ENCODE assay signal across 23 mouse cellular contexts in the genomic region with DNA sequence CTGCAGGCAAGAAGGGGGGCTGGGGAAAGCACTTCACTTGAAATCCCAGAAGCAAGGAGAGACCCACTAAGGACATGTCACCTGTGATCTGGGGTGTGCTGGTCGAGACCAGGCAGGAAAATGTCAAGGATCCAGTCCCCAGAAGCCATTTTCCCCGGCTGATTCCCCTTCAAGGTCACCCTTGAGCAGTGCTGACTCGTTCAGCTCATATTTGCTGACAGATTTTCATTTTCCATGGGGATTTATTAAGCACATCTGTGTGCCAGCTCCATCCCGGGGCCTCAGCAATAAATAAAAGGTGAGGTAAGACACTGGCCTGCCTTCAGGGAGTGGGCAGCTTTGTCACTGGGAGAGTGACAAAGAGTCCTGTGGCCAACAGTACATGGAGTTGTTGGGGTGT.
DNase-seq lines count a peak whose midpoint lies in the region; ATAC-seq and TF ChIP-seq lines count a peak whose summit lies in the region.
"Had no signal": no experiment of that assay in that cellular context is flagged by ENCODE, and none has a peak within 500 bp of the region (broad histone marks: within the 10 kb centered on the region; RNA-seq: fewer than 3 reads in every experiment).

No protein-coding gene starts in this region.

- H3K4me3 ChIP-seq in heart, embryonic 15.5 days: no peak overlapping the region
- no peak overlapping the region for H3K4me3 ChIP-seq in heart, embryonic 11.5 days (ENCODE audit: low read depth, low read length)
- H3K4me3 ChIP-seq in ES-E14 (ENCODE audit: insufficient read depth in 1 of 2, low read depth in 1 of 2, low read length in 2 of 2, poor library complexity in 1 of 2, severe bottlenecking in 1 of 2): no peak overlapping the region
- H3K4me3 ChIP-seq: embryonic facial prominence, embryonic 12.5 days; forebrain, embryonic 13.5 days; left cerebral cortex, adult 2 months; limb, embryonic 15.5 days; midbrain, embryonic 12.5 days had no signal

- peaks cover 20% of the 10 kb centered on the region for H3K4me1 ChIP-seq in heart, embryonic 15.5 days (replicated peaks)
- H3K4me1 ChIP-seq in heart, embryonic 11.5 days (ENCODE audit: control insufficient read depth, insufficient read depth, low read length): 0 out of 2 replicates have a peak, but pooled peaks cover 7% of the 10 kb centered on the region
- H3K4me1 ChIP-seq in ES-E14 (ENCODE audit: control insufficient read depth in 2 of 2, insufficient read depth in 2 of 2, low read length in 2 of 2, poor library complexity in 1 of 2): no peaks in the 10 kb centered on the region
- H3K4me1 ChIP-seq: forebrain, embryonic 13.5 days; midbrain, embryonic 12.5 days had no signal

- 46% methylated on average over 4 of the region's 4 CpGs for WGBS in heart, embryonic 15.5 days
- WGBS in heart, embryonic 11.5 days (ENCODE audit: insufficient replicate concordance): 69% methylated on average over 4 of the region's 4 CpGs

- H3K9me3 ChIP-seq in heart, embryonic 15.5 days (replicated peaks): no peaks in the 10 kb centered on the region
- H3K9me3 ChIP-seq in heart, embryonic 11.5 days (replicated peaks; ENCODE audit: control insufficient read depth, low read length): no peaks in the 10 kb centered on the region
- no peaks in the 10 kb centered on the region for H3K9me3 ChIP-seq in ES-E14 (ENCODE audit: control insufficient read depth, insufficient read depth, low read depth, low read length)
- H3K9me3 ChIP-seq: embryonic facial prominence, embryonic 12.5 days; forebrain, embryonic 13.5 days; limb, embryonic 15.5 days; midbrain, embryonic 12.5 days had no signal

- no peaks in the 10 kb centered on the region for H3K36me3 ChIP-seq in heart, embryonic 15.5 days
- H3K36me3 ChIP-seq in heart, embryonic 11.5 days (ENCODE audit: control insufficient read depth, insufficient read depth, low read length): no peaks in the 10 kb centered on the region
- H3K36me3 ChIP-seq in ES-E14 (ENCODE audit: control insufficient read depth, insufficient read depth, low read length, poor library complexity, severe bottlenecking): no peaks in the 10 kb centered on the region
- H3K36me3 ChIP-seq: embryonic facial prominence, embryonic 12.5 days; limb, embryonic 15.5 days; midbrain, embryonic 12.5 days had no signal

- no peak for ATAC-seq in heart, embryonic 15.5 days (replicated peaks; ENCODE audit: insufficient number of reproducible peaks, insufficient read depth, low FRiP score, low read depth)
- no peak for ATAC-seq in heart, embryonic 11.5 days (replicated peaks; ENCODE audit: insufficient number of reproducible peaks, low FRiP score, low TSS enrichment)
- ATAC-seq: forebrain, embryonic 13.5 days had no signal

- no peak overlapping the region for H3K4me2 ChIP-seq in heart, embryonic 15.5 days
- no peak overlapping the region for H3K4me2 ChIP-seq in heart, embryonic 11.5 days
- H3K4me2 ChIP-seq: embryonic facial prominence, embryonic 12.5 days; forebrain, embryonic 13.5 days; hindbrain, embryonic 14.5 days; limb, embryonic 15.5 days; lung, embryonic 14.5 days; midbrain, embryonic 12.5 days had no signal

- H3K27me3 ChIP-seq in heart, embryonic 15.5 days: no peaks in the 10 kb centered on the region
- H3K27me3 ChIP-seq in heart, embryonic 11.5 days (ENCODE audit: control insufficient read depth, insufficient read depth, low read length): no peaks in the 10 kb centered on the region
- H3K27me3 ChIP-seq: embryonic facial prominence, embryonic 12.5 days; forebrain, embryonic 13.5 days; limb, embryonic 15.5 days; midbrain, embryonic 12.5 days had no signal

- in situ Hi-C loops in ES-E14 (cut with MboI; ENCODE audit: low sequenced_read_pairs in 2 of 2, unreplicated experiment in 2 of 2): no loop called here

- DNase-seq in adrenal gland, adult (ENCODE audit: inconsistent age in 2 of 2, low spot score in 1 of 2): peak; percentile 56 to 84
- no peak for DNase-seq in adrenal gland, postnatal 4 days (ENCODE audit: low spot score in 2 of 2)
- no peak for DNase-seq in ES-E14 (ENCODE audit: low read depth, low spot score)
- DNase-seq in adrenal gland, postnatal 25 days: peak; percentile 15
- no peak for DNase-seq in layer of hippocampus, postnatal 25 days (ENCODE audit: extremely low spot score in 1 of 2, low spot score in 1 of 2)
- DNase-seq: cerebellum, adult 9-11 months; gastrocnemius, postnatal 10 days; heart, adult 18-20 months; layer of hippocampus, adult 9-11 months; left cerebral cortex, postnatal 4 days; lung, embryonic 14.5 days; thymus, adult 18-20 months; thymus, postnatal 36 days had no signal

- H3K9ac ChIP-seq in heart, embryonic 15.5 days: no peak overlapping the region
- no peak overlapping the region for H3K9ac ChIP-seq in heart, embryonic 11.5 days (ENCODE audit: low read depth, low read length)
- H3K9ac ChIP-seq in ES-E14 (ENCODE audit: insufficient read depth, low read depth, low read length, poor library complexity, severe bottlenecking): no peak overlapping the region
- H3K9ac ChIP-seq: embryonic facial prominence, embryonic 12.5 days; forebrain, embryonic 13.5 days; hindbrain, embryonic 14.5 days; limb, embryonic 15.5 days; liver, embryonic 14.5 days; lung, embryonic 14.5 days; midbrain, embryonic 12.5 days had no signal

- H3K27ac ChIP-seq in heart, embryonic 15.5 days: peak overlapping the region; percentile 31; the same call in 1 of the 2 replicates
- H3K27ac ChIP-seq in heart, embryonic 11.5 days (ENCODE audit: low read depth, low read length): no peak overlapping the region
- H3K27ac ChIP-seq in ES-E14 (ENCODE audit: insufficient read depth, low read depth, low read length, poor library complexity, severe bottlenecking): 0 out of 2 replicates have a peak overlapping the region, but pooled peaks have one; percentile 3
- H3K27ac ChIP-seq: embryonic facial prominence, embryonic 12.5 days; forebrain, embryonic 13.5 days; hindbrain, embryonic 14.5 days; kidney, postnatal 0 days; left cerebral cortex, adult 2 months; limb, embryonic 15.5 days; liver, embryonic 14.5 days; midbrain, embryonic 12.5 days had no signal

TF ChIP-seq in ES-E14, 5 proteins besides CTCF, POLR2A, EP300 and RAD21:
- TF ChIP-seq MAFK (IDR thresholded peaks at IDR 0.05; ENCODE audit: insufficient read depth, low read depth, low read length) (no peak), HCFC1 (IDR thresholded peaks at IDR 0.05; ENCODE audit: borderline replicate concordance, insufficient read depth, low read length) (no peak)

Comparison
In these comparisons a context has a peak if more than half of its experiments do, and no peak if none do; other contexts are left out.
1. DNase-seq: peak in adrenal gland, adult (2 of 2) and adrenal gland, postnatal 25 days (single experiment); none in adrenal gland, postnatal 4 days (0 of 2), ES-E14 (single experiment) and layer of hippocampus, postnatal 25 days (0 of 2).